Mouse (Mus musculus) liver, embryonic 16.5 days (tissue): ENCODE data around the gene Plekhm2. TPM values are rescaled to one million over a fixed set of nuclear protein-coding genes. Genes with fewer than 3 reads are reported as not detected.

Experiments used
- ATAC-seq: fragments of 200-750 bp; cut with Nextera tagmentation; 2 replicates; pipeline ENCODE4 v1.8.0; 2017; ENCODE audit warnings: low read depth, mild to moderate bottlenecking, moderate number of reproducible peaks, moderate library complexity
- H3K27ac ChIP-seq: fragments of 300-500 bp; sonication (generic); 2 replicates; pipeline ENCODE4 v1.5.1; 2014; ENCODE audit warnings: mild to moderate bottlenecking, low read length
- H3K27me3 ChIP-seq: fragments of 300-500 bp; sonication (generic); 2 replicates; pipeline ENCODE4 v1.6.1; 2014; ENCODE audit warnings: low read depth, low read length, mixed read lengths; ENCODE audit not compliant: control insufficient read depth, insufficient read depth
- H3K36me3 ChIP-seq: fragments of 300-500 bp; sonication (generic); 2 replicates; pipeline ENCODE4 v1.6.1; 2014; ENCODE audit warnings: mild to moderate bottlenecking; ENCODE audit not compliant: control insufficient read depth, insufficient read depth
- H3K4me1 ChIP-seq: fragments of 300-500 bp; sonication (generic); 2 replicates; pipeline ENCODE4 v1.6.1; 2014; ENCODE audit warnings: low read depth, low read length, mixed read lengths; ENCODE audit not compliant: control insufficient read depth
- H3K4me2 ChIP-seq: fragments of 300-500 bp; sonication (generic); 2 replicates; pipeline ENCODE4 v1.6.1; 2014; ENCODE audit warnings: low read depth, low read length, mixed read lengths
- H3K4me3 ChIP-seq: fragments of 300-500 bp; sonication (generic); 2 replicates; pipeline ENCODE4 v1.5.1; 2014; ENCODE audit warnings: low read depth, mild to moderate bottlenecking, low read length
- H3K9ac ChIP-seq: fragments of 300-500 bp; sonication (generic); 2 replicates; pipeline ENCODE4 v1.6.1; 2014; ENCODE audit warnings: low read depth, low read length
- H3K9me3 ChIP-seq: fragments of 300-500 bp; sonication (generic); replicated peaks from 2 replicates; pipeline ENCODE4 v1.6.1; 2016; ENCODE audit warnings: low read length; ENCODE audit not compliant: control insufficient read depth
- WGBS: fragments of 180-500 bp; shearing (Covaris S2); extraction: QIAGEN DNeasy Blood & Tissue Kit; methylation state at CpG from one replicate; pipeline ENCODE4 v1.1.7; 2014; ENCODE audit not compliant: insufficient replicate concordance; 5-methylcytosine and 5-hydroxymethylcytosine counted together
- polyA plus RNA-seq: library from polyadenylated mRNA; unstranded; fragments of >200 nt; fragmentation: Nextera tagmentation; extraction: Ambion mirVana; gene quantifications from 2 replicates; pipeline ENCODE4 v1.2.1, GENCODE M21; 2015

The Plekhm2 gene
- polyA plus RNA-seq, 1 experiment from 2014 or later, result 1.0 TPM

DNA sequence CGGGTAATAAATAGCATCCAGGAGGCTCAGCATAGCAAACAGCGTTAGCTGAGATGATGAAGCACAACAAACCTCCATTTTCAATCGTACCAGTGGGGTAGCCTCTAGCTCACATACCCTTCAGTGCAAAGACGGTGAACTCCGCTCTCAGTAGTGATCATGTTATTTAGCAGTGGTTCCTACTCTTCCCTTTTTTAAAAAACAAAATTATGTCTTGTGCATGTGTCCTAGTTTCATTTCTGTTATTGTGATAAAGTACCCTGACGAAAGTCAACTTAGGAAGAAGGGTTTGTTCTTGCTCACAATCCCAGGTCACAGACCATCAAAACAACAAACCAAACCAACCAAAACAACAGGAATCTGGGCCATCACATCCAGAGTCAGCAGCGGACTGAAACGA lies 18.7 kb downstream of the Plekhm2 start:
- peaks cover 3% of the 10 kb centered on the region; the same call in 1 of the 2 replicates for H3K36me3 ChIP-seq
- no peak overlapping the region for H3K9ac ChIP-seq
- WGBS, result 74% methylated on average over 8 of the region's 8 CpGs

GRCm38 (mm10) chr4:141643118-141643855 lies 21.4 kb downstream of the Plekhm2 start:
- Histone ChIP-seq H3K27me3 (no peaks in the 10 kb centered on the region), H3K9me3 (no peaks in the 10 kb centered on the region), H3K4me1 (no peaks in the 10 kb centered on the region; the same call in 1 of the 2 replicates), H3K9ac (no peak overlapping the region), H3K4me3 (no peak overlapping the region), H3K4me2 (no peak overlapping the region), H3K36me3 (peaks cover 3% of the 10 kb centered on the region; the same call in 1 of the 2 replicates), H3K27ac (no peak overlapping the region)
- no peak for ATAC-seq
- 68% methylated on average over 7 of the region's 7 CpGs for WGBS

More for the DNA sequence above, 18.7 kb downstream of the Plekhm2 start:
- H3K4me1 ChIP-seq, result no peaks in the 10 kb centered on the region; the same call in 1 of the 2 replicates
- no peak overlapping the region for H3K27ac ChIP-seq
- no peaks in the 10 kb centered on the region for H3K27me3 ChIP-seq
- no peak for ATAC-seq
- H3K9me3 ChIP-seq, result no peaks in the 10 kb centered on the region
- no peak overlapping the region for H3K4me2 ChIP-seq
- no peak overlapping the region for H3K4me3 ChIP-seq

DNA sequence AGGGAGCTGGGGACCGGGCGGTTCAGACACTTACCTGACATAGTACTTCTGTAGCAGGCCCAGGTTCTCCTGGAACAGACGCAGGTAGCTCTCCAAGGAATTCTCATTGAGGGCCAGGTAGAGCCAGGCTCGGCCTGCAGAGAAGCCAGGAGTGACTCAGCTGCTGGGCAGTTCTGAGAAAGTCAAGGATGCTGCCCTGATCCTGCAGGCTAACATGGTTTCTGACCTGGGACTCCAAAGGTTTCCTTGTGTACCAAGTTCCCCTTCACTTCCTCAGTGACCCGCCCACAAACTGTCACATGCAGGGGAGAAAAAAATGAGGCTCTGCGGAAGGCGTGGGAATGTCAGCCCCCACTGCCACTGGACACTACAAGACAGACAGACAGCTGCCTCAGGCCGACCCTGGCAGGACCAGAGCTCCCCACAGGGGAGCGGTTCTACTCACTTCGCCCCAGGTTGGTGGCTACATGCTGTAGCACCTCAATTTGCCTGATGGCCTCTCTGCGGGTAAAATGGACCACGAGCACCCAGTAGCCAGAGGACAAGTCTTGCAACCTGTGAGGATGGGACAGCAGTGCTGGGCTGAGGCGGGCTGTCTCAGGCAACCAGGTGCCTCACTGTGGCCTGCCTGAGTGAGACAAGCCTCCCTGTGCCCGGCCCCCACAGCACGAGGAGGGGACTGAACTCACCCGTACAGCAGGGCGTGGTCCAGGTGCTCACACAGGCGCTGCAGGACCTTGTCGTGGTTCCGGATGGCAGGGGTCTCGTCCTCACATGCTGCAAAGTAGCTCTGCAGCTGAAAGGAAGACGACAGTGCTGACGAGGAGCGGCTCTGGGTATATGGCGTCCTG lies 22.5 kb downstream of the Plekhm2 start:
- H3K36me3 ChIP-seq, result peaks cover 3% of the 10 kb centered on the region; the same call in 1 of the 2 replicates
- H3K4me3 ChIP-seq, result no peak overlapping the region
- no peak for ATAC-seq
- H3K27me3 ChIP-seq, result no peaks in the 10 kb centered on the region
- H3K27ac ChIP-seq, result no peak overlapping the region
- no peak overlapping the region for H3K4me2 ChIP-seq
- H3K9me3 ChIP-seq, result no peaks in the 10 kb centered on the region
- WGBS, result 81% methylated on average over 25 of the region's 25 CpGs
- no peaks in the 10 kb centered on the region; the same call in 1 of the 2 replicates for H3K4me1 ChIP-seq
- H3K9ac ChIP-seq, result no peak overlapping the region

GRCm38 (mm10) chr4:141641353-141641771 lies 23.3 kb downstream of the Plekhm2 start:
- Histone ChIP-seq H3K9ac (no peak overlapping the region), H3K4me3 (no peak overlapping the region), H3K27me3 (no peaks in the 10 kb centered on the region), H3K36me3 (peaks cover 3% of the 10 kb centered on the region; the same call in 1 of the 2 replicates), H3K4me1 (no peaks in the 10 kb centered on the region; the same call in 1 of the 2 replicates), H3K9me3 (no peaks in the 10 kb centered on the region), H3K27ac (no peak overlapping the region), H3K4me2 (no peak overlapping the region)
- ATAC-seq, result no peak
- 82% methylated on average over 7 of the region's 7 CpGs for WGBS

- Histone ChIP-seq H3K4me1 (no peaks in the 10 kb centered on the region; the same call in 1 of the 2 replicates), H3K9me3 (no peaks in the 10 kb centered on the region), H3K27me3 (no peaks in the 10 kb centered on the region), H3K9ac (no peak overlapping the region), H3K27ac (no peak overlapping the region), H3K4me3 (no peak overlapping the region), H3K36me3 (peaks cover 3% of the 10 kb centered on the region; the same call in 1 of the 2 replicates), H3K4me2 (no peak overlapping the region)
- no peak for ATAC-seq
- WGBS, result 65% methylated on average over 11 of the region's 11 CpGs
These were observed 25.2 kb downstream of the Plekhm2 start for GRCm38 (mm10) chr4:141639474-141639873.

DNA sequence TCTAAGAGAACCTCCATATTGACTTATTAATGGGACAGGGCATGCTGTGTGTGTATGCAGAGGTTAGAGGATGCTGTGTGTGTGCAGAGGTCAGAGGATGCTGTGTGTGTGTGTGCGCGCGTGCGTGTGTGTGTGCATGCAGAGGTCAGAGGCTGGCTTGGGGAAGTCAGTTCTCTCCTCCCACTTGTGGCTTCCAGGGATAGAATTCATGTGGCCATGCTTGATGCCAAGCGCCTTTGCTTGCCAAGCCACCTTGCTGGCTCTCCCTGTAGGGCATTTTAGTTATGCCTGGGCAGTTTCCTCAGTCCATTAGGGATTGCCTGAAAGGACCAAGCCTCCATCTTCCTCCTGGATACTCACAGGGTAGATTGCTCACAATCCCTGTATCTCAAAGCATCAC lies 28.0 kb downstream of the Plekhm2 start:
- H3K4me3 ChIP-seq, result no peak overlapping the region
- peaks cover 10% of the 10 kb centered on the region for H3K36me3 ChIP-seq
- H3K27ac ChIP-seq, result no peak overlapping the region
- no peaks in the 10 kb centered on the region for H3K27me3 ChIP-seq
- H3K4me1 ChIP-seq, result no peaks in the 10 kb centered on the region
- no peaks in the 10 kb centered on the region for H3K9me3 ChIP-seq
- H3K9ac ChIP-seq, result no peak overlapping the region
- WGBS, result 94% methylated on average over 5 of the region's 5 CpGs
- ATAC-seq, result no peak
- H3K4me2 ChIP-seq, result no peak overlapping the region

DNA sequence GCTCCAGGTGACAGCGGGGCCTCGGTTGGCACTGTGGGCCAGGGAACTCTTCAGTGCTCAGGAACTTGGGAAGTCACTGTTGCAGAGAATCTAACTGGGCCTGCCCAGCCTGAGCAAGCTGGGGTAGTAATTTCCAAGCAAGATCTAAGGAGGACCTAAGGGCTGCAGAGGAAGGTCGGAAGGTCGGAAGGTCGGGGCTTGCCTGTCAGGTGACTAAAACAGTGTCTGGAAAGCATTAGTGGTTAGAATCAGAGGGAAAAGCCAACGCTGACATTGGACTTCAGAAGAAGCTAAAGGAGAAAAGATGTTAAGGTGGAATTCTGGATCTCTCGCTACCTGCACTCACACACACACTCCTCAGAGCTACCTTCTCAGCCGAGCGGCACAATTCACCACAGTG lies 28.7 kb downstream of the Plekhm2 start:
- no peaks in the 10 kb centered on the region for H3K27me3 ChIP-seq
- 85% methylated on average over 9 of the region's 9 CpGs for WGBS
- no peaks in the 10 kb centered on the region for H3K9me3 ChIP-seq
- no peak overlapping the region for H3K4me2 ChIP-seq
- no peak overlapping the region for H3K4me3 ChIP-seq
- H3K36me3 ChIP-seq, result peaks cover 9% of the 10 kb centered on the region
- no peak for ATAC-seq
- H3K4me1 ChIP-seq, result no peaks in the 10 kb centered on the region
- no peak overlapping the region for H3K9ac ChIP-seq
- H3K27ac ChIP-seq, result no peak overlapping the region

GRCm38 (mm10) chr4:141632111-141632873 lies 32.4 kb downstream of the Plekhm2 start:
- H3K9ac ChIP-seq, result no peak overlapping the region
- no peaks in the 10 kb centered on the region for H3K27me3 ChIP-seq
- no peaks in the 10 kb centered on the region for H3K9me3 ChIP-seq
- no peak for ATAC-seq
- H3K4me3 ChIP-seq, result no peak overlapping the region
- H3K36me3 ChIP-seq, result peaks cover 15% of the 10 kb centered on the region
- no peak overlapping the region for H3K27ac ChIP-seq
- H3K4me1 ChIP-seq, result no peaks in the 10 kb centered on the region
- WGBS, result 82% methylated on average over 21 of the region's 21 CpGs
- no peak overlapping the region for H3K4me2 ChIP-seq
